Mouse (Mus musculus) kidney, postnatal 14 days (tissue): ENCODE data around the gene Eif2ak4.
A peak's percentile ranks its signal among the peaks of the same experiment; 100 is the strongest.

ENCODE experiments used
- DNase-seq: peaks from one replicate; pipeline ENCODE4 v3.0.0; 2022; ENCODE audit warnings: mixed read lengths

Gene Eif2ak4

DNA sequence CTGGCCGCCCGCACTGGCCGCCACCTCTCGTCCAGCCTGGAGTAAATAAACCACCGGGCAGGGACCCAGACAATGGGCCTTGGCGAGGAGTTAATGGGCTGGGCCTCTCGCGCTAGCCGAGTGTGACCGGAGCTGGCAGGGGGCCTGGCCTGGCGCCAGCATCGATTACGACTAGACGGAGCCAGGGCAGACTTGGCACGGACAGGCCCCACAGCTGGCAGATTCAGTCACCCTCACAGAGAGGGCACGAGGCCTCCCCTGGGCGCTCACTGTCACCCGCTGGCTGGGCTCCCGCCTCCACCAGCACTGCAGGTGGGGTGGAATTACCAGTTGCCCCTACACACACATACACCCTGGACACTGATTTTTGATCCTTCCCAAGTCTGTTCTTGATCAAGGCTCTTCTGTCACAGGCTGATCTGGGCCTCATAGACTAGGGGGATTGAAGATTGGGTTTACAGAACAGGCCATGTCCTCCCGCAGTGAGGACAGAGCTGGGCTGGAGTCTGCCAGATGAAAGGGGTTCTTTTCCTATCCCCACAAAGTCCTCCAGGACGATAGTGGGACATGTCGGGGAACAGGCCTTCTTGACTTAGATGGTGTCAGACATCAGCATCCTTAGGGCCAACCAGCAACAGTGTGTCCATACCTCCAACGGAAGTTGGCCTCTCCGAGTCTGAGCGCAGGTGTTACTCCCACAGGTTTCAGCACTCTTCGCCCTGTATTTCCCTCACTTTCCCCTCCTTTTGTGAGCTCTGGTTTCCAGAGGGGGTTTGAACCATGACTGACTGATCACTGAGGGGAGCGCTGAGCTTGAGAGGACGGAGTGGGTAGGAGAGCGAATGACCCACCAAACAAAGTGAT is 122.3 kb downstream of the Eif2ak4 start:
- peak; percentile 98 for DNase-seq

DNA sequence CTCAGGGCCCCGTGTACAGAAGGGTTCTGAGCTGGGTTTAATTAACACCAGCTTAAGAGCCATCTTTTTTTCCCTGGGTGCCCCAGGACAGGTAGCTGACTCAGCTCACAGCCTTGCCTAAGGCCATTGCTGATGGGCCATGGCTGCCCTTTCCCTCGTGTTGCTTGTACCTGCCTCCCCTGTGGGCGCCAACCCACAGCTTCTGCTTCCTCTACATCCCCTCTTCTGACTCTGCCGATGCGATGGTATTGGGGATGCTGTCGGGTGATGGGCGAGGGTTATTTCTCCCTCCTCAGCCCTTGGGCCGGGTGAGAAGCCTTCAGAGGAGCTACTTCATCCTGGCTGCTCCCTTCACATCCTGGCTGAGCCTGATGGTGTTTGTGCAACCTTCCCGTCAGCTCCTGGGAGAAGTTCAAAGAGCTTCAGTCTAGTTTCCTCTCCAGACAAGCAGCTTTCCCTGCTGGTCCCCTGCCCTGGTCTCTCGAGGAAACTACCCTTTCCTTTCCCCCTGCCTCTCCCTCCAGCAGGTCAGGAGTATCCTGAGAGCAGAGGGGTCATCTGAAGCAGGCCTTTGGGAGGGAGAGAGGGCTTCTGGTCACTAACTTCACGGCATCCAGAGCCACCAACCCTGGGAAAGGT is 123.5 kb downstream of the Eif2ak4 start:
- no peak for DNase-seq

- no peak for DNase-seq
These were observed 124.3 kb downstream of the Eif2ak4 start for GRCm38 (mm10) chr2:118512418-118513377.

DNA sequence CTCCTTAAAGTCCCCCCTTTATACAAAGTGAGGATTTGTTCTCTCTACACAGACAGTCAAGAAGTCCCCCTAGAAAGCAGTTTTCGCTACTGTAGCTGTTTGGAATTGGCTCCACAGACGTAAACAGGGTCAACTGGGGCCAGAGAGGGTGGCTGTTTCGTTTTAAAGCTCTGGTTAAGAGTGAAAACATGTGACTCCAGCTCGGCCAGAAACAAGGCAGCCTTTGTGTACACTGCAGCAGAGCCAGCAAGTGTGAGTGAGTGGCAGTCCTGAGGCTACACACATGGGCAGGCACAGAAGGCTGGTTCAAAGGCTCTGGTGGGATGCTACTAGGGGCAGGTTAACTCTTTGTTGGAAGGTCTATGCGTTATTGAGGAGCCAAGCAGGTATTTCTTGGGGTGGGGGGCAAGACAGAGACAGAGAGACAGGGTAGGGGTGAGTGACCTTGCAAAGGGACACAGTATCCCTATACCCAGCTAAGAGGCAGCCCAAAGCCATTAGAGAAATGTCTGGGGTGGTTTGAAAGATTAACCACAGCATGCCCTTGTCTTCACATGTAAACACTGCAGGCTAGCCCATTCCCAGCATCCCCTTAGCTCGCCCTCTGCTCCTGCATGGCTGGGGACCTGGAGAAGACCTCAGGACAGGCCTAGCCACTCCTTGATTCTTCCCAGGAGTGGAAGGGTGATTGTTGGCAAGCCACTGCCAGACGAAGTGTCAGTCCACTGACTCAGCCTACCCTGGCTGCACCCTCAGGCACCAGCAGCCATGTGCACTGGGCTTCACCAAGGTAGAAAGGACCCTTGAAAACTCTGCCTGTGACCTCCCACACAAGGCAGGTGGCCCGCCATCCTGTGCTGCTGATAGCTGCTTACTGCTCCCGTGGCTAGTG is 131.9 kb downstream of the Eif2ak4 start:
- peak; percentile 87 for DNase-seq

DNA sequence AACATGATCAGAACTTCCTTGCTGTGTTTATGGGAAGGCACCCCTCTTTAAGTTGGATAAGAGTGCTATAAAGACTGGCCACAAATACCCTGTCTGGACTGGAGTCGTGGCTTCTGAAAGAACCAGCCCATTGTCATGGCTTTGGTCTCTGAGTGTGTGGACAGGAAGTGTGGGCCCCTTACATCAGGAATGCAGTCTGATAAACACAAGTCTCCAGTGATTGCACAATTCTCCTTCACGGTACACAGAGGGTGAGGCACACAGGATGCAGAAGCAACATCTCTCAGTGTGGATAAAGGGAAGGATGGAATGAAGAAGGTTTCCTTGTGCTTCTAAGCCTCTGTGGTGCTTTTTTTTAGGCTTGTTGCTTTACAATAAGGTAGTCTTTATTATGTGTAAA is 133.8 kb downstream of the Eif2ak4 start:
- DNase-seq: no peak

GRCm38 (mm10) chr2:118523163-118523730 is 134.8 kb downstream of the Eif2ak4 start:
- no peak for DNase-seq

DNA sequence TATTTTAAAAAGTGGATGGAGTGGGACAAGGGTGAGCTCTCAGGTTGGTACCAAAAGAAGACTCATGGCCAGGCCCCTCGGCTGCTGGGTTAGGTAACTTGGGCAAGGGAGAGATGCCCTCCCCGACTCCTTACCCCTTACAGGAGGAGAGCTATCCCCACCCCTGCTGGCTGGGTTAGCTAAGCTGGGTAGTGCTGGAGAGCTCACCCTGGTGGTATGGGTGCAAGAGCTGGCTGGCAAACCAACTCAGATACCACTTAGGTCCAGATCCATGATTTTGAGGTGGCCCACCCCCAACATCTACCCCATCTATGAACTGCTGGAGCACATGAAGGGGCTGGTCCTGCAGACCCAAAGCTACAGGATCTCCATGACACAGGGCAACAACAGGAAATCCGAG is 136.4 kb downstream of the Eif2ak4 start:
- no peak for DNase-seq
